Mouse (Mus musculus) thymus, adult 2 months (tissue): ENCODE results near the gene Meis2. TPM values are rescaled to one million over a fixed set of nuclear protein-coding genes. Genes with fewer than 3 reads are reported as not detected.

Experiments
- DNase-seq: peaks from one replicate; pipeline ENCODE4 v3.0.0; 2021
- H3K27ac ChIP-seq: fragments of 200-500 bp; 2 replicates; pipeline ENCODE4 v1.5.1; 2012; ENCODE audit warnings: low read length, control low read depth; ENCODE audit not compliant: control insufficient read depth, insufficient read depth
- H3K27me3 ChIP-seq: fragments of 200-500 bp; 2 replicates; pipeline ENCODE4 v1.6.1; 2012; ENCODE audit warnings: mild to moderate bottlenecking, low read length, moderate library complexity, mixed read lengths; ENCODE audit not compliant: control insufficient read depth, insufficient read depth
- H3K36me3 ChIP-seq: fragments of 200-500 bp; 2 replicates; pipeline ENCODE4 v1.6.1; 2012; ENCODE audit warnings: mild to moderate bottlenecking, low read length, moderate library complexity; ENCODE audit not compliant: control insufficient read depth, insufficient read depth
- H3K4me1 ChIP-seq: fragments of 200-500 bp; replicated peaks from 2 replicates; pipeline ENCODE4 v1.6.1; 2012; ENCODE audit warnings: low read length; ENCODE audit not compliant: control insufficient read depth, insufficient read depth
- H3K4me3 ChIP-seq: fragments of 200-500 bp; 2 replicates; pipeline ENCODE4 v1.5.1; 2012; ENCODE audit warnings: mild to moderate bottlenecking, low read length, control low read depth, moderate library complexity; ENCODE audit not compliant: control insufficient read depth, insufficient read depth
- CTCF ChIP-seq: fragments of 200-500 bp; IDR thresholded peaks from 2 replicates; pipeline ENCODE4 v1.5.1; 2012; ENCODE audit warnings: mild to moderate bottlenecking, control low read depth, low read length, moderate library complexity, borderline replicate concordance; ENCODE audit not compliant: control insufficient read depth, poor library complexity, insufficient read depth; ENCODE audit errors: extremely low read depth
- POLR2A ChIP-seq: fragments of 200-500 bp; IDR thresholded peaks from 2 replicates; pipeline ENCODE4 v1.6.1; 2012; ENCODE audit warnings: mild to moderate bottlenecking, low read length, control low read depth, moderate library complexity; ENCODE audit not compliant: control insufficient read depth, poor library complexity, insufficient read depth; ENCODE audit errors: extremely low read depth
- WGBS: fragments of 180-500 bp; shearing (Covaris S2); methylation state at CpG from one replicate; pipeline ENCODE4 v1.1.7; 2018; 5-methylcytosine and 5-hydroxymethylcytosine counted together
- polyA plus RNA-seq: library from polyadenylated mRNA; depleted of rRNA; stranded (reverse); fragments of >200 nt; gene quantifications from 2 replicates; pipeline ENCODE4 v1.2.3, GENCODE M21; 2012

The Meis2 gene
- polyA plus RNA-seq, 1 experiment, result 10.5 TPM

DNA sequence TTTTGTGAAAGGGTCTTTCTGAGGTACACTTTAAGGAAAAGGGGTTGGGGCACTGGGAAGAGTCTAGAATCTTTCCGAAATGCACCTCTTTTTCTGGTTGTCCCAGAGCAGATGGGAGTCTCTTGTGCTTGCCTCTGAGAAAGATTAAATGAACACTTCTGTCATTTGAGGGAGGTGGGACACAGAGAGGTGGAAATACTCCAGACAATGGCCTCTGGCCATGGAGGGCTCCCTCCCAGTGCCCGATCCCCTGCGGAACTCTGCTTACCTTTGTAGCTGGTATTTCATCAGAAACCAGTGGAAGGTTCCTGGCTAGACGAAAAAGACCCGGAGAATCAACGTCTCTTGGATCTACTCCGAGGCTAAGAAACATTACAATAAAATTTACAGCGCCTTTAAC, 207.4 kb downstream of the Meis2 start:
- Histone ChIP-seq H3K36me3 (no peaks in the 10 kb centered on the region), H3K27me3 (peaks cover 14% of the 10 kb centered on the region; the same call in 1 of the 2 replicates), H3K4me3 (no peak overlapping the region), H3K4me1 (no peaks in the 10 kb centered on the region; the same call in 1 of the 2 replicates), H3K27ac (no peak overlapping the region)
- no peak for TF ChIP-seq CTCF
- TF ChIP-seq POLR2A, result no peak
- WGBS, result 27% methylated on average over 8 of the region's 8 CpGs
- no peak for DNase-seq

DNA sequence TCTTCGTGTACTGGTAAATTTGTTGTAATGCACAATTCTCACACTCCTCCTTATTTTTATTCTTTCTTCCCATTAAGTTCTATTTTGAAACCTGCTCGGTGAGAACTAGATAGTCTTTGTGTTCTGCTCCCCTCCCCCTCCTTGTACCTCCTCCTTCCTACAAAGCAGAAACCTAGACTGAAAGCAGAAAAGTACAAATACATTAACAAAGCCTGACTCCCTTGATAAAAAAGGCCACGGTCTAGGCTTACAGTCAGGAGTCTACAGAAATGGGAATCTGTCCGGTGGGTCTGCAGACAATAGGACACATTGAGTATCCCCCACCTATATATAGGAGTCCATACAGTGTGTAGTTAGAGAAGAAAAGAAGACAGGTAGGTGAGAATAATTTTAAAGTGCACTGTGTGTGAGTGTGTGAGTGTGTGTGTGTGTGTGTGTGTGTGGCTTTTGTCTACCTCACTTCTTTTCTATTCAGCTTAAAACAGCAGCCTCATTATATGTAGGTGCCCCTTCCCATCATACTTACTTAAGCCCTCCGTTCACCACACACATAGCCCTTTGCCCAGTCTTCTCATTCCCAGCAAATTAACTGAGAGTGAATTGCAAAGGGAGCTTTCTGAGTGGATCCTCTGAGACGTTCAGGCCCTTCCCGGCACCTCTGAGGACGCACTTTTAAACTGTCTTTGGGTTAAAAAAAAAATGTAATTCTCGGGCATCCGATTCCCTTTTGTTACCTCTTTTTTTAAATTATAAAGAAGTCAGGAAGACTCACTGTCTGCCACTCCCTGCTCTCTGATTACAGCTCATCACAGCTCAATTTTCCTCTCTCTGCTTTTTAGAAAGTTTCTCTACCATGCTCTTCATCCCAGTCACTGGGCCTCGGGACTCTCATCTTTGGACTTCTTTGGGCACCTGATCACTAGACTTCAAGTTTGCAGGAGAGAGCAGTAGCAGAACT, 208.2 kb downstream of the Meis2 start:
- Histone ChIP-seq H3K4me3 (no peak overlapping the region), H3K27me3 (peaks cover 15% of the 10 kb centered on the region; the same call in 1 of the 2 replicates), H3K27ac (no peak overlapping the region), H3K36me3 (no peaks in the 10 kb centered on the region), H3K4me1 (no peaks in the 10 kb centered on the region; the same call in 1 of the 2 replicates)
- TF ChIP-seq CTCF (no peak), POLR2A (no peak)
- DNase-seq, result no peak
- 45% methylated on average over 11 of the region's 11 CpGs for WGBS

DNA sequence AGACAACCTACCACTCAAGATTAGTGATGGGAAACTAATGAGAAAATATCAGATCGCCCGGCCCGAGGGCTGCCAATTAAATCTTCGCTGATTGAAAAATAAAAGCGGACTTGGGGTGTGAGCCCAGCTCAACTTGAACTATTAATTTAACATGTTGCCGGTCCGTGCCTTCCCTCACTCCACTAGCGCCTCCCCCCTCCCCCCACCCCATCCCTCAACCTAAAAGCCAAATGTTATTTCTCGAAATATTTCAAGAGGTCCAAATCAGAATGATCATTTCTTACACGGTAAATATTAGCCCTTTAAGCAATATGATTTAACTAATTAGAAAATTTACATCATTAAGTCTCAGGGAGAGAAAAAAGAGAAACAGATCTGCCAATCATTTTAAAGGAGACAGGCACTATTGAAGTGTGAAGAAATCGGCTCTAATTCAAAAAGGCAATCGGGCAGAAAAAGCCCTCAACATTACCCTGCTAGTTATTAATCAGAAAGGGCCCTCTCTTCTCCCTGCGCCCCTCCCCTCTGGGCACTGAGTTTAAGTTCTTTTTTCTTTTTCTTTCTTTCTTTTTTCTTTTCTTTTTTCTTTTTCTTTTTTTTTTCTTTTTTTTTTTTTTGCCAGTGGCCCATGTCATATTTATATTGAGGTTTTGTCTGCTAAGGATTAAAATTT, 209.1 kb downstream of the Meis2 start:
- H3K4me3 ChIP-seq, result no peak overlapping the region
- no peak for DNase-seq
- H3K27ac ChIP-seq, result no peak overlapping the region
- peaks cover 16% of the 10 kb centered on the region; the same call in 1 of the 2 replicates for H3K27me3 ChIP-seq
- 14% methylated on average over 13 of the region's 13 CpGs for WGBS
- TF ChIP-seq POLR2A (no peak), CTCF (no peak)
- no peaks in the 10 kb centered on the region for H3K36me3 ChIP-seq
- H3K4me1 ChIP-seq, result no peaks in the 10 kb centered on the region; the same call in 1 of the 2 replicates

DNA sequence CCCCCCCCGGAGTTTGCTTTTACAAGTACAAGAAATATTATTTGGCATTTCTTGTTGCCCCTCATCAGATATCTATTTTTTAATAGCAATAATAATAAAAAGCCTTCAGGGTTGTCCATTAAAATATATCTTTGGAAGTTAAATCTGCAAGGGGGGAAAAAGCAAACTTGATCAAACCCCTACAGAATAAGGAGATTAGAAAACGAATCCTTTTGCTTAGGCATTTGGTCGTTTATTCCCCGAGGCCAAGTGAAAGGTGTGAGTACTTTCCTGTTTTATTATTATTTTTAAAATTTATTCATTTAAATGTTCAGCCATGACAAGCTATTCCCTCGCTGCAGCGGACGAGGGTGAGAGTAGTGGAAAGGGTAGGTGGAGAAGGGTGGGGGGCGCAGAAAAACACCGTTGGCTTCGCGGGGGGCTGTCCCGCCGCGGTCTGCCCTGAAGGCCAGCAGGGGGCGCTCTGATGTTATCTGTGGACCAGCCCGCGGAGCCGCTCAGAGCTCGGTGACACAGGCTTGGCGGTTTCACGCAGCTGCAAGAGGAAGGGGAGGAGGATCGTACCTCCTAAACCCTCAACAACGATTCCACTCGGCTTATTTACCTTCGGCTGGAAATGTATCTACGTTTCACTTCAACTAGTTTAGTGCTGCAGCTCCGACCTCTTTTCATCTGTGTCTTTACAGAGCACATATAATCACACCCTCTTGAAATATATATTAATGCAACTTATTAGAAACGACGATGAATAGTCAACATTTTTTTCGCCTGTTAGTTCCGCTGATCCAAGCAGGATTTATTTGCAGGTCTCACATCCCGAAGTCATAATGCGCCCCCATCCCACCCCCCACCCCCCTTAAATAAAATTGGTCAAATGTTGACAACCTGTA, 209.9 kb downstream of the Meis2 start:
- no peak for TF ChIP-seq POLR2A
- peak; percentile 83; the same call in 1 of the 2 replicates for TF ChIP-seq CTCF
- Histone ChIP-seq H3K36me3 (no peaks in the 10 kb centered on the region), H3K27me3 (peaks cover 16% of the 10 kb centered on the region; the same call in 1 of the 2 replicates), H3K4me1 (no peaks in the 10 kb centered on the region; the same call in 1 of the 2 replicates), H3K27ac (no peak overlapping the region), H3K4me3 (no peak overlapping the region)
- 6% methylated on average over 33 of the region's 33 CpGs for WGBS
- peak; percentile 48 for DNase-seq

DNA sequence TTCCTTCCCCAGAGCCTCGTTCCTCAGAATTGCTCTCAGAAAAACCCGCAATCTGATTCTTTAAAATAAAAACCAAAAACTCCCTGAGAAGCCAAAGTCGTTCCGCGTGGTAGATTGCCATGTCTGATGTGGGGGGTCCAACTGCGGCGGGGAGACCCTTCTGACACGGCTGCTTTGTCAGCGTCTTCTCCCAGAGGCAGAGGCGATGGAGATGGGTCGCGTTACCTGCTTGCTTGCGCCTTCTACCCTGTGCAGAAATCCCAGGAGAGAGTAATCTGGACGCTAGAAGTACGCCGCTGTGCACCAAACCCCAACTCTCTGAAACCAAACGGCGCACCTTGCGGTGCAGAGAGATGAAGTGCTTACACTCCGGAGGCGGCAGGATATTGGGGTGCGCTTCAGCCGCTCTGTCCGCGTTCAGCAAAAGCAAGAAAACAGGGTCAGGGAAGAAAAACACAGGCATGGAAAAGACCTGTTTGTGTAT, 210.8 kb downstream of the Meis2 start:
- H3K27me3 ChIP-seq, result peaks cover 13% of the 10 kb centered on the region; the same call in 1 of the 2 replicates
- no peaks in the 10 kb centered on the region; the same call in 1 of the 2 replicates for H3K4me1 ChIP-seq
- DNase-seq, result no peak
- TF ChIP-seq POLR2A (no peak), CTCF (no peak)
- no peak overlapping the region for H3K4me3 ChIP-seq
- H3K36me3 ChIP-seq, result no peaks in the 10 kb centered on the region
- 11% methylated on average over 25 of the region's 25 CpGs for WGBS
- H3K27ac ChIP-seq, result no peak overlapping the region

DNA sequence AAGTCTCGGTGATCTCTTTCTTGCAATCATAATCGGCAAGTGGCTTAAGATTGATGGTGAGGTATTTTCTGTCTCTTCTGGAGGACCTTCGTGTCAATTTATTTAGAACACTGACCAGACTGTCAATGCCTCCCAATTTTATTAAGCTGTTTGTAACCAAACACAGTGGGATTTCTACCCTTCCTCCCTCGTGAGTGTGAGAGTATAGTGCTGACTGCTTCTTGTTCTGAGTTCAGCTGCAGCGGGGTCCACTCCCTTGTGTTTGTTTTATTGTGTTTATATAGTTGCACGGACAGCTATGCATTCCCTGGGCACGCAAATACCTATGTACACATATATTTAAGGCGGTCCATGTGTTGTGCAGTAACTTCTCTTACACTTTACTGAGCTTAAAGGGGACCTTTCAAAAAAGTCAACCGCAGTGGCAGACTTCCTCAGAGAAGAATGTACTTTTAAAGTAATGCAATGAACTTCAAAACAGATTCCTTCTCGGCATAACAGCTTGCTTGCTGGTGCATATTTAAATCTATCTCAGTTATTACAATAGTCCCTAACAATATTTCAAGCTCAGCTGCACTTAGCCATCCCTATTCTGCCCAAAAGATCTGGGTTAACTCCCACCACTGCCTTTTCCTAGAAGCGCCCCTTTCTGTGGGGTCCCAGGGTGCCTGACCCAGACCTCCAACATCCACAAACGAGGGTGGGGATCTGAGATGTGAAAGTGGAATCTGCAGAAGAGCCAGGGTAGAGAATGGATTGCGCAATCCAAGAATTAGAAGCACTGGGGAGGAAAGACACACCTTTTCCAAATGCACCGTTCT, 211.4 kb downstream of the Meis2 start:
- TF ChIP-seq CTCF (no peak), POLR2A (no peak)
- H3K27me3 ChIP-seq, result peaks cover 13% of the 10 kb centered on the region; the same call in 1 of the 2 replicates
- H3K4me1 ChIP-seq, result no peaks in the 10 kb centered on the region
- H3K4me3 ChIP-seq, result no peak overlapping the region
- 12% methylated on average over 14 of the region's 14 CpGs for WGBS
- no peaks in the 10 kb centered on the region for H3K36me3 ChIP-seq
- DNase-seq, result no peak
- H3K27ac ChIP-seq, result no peak overlapping the region
